Mouse (Mus musculus): Measurements from ENCODE around the gene Ralgps2. TPM values are rescaled to one million over a fixed set of nuclear protein-coding genes. Genes with fewer than 3 reads are reported as not detected.
A peak's percentile ranks its signal among the peaks of the same experiment; 100 is the strongest.

Gene Ralgps2
- polyA plus RNA-seq, 1 experiment = 7.8 TPM

- no peak overlapping the region for H3ac ChIP-seq (ENCODE audit: control insufficient read depth, insufficient read length)
- no peaks in the 10 kb centered on the region for H3K36me3 ChIP-seq (ENCODE audit: control insufficient read depth, insufficient read depth)
- no peaks in the 10 kb centered on the region for H3K27me3 ChIP-seq (ENCODE audit: control insufficient read depth, insufficient read depth, insufficient read length)
- H3K4me3 ChIP-seq = no peak overlapping the region
- H3K79me2 ChIP-seq (ENCODE audit: control insufficient read depth, insufficient read depth) = no peaks in the 10 kb centered on the region
- TF ChIP-seq TCF3 (IDR thresholded peaks at IDR 0.05; ENCODE audit: insufficient read length, low read depth) (no peak), E2F4 (IDR thresholded peaks at IDR 0.05; ENCODE audit: insufficient read depth) (no peak), CEBPB (IDR thresholded peaks at IDR 0.05; ENCODE audit: insufficient read depth, poor library complexity, severe bottlenecking) (no peak), REST (IDR thresholded peaks at IDR 0.05; ENCODE audit: insufficient read depth, insufficient read length) (no peak), MYOD1 (IDR thresholded peaks at IDR 0.05; ENCODE audit: control insufficient read depth in 1 of 3, insufficient read length in 2 of 3, low read depth in 2 of 3) (no peak)
- no peak overlapping the region for H3K4me2 ChIP-seq (ENCODE audit: low read depth)
These were observed 7.2 kb downstream of the Ralgps2 start for GRCm38 (mm10) chr1:156932036-156932774.

GRCm38 (mm10) chr1:156931106-156931870 lies 8.1 kb downstream of the Ralgps2 start:
- Histone ChIP-seq H3K36me3 (ENCODE audit: control insufficient read depth, insufficient read depth) (no peaks in the 10 kb centered on the region), H3ac (ENCODE audit: control insufficient read depth, insufficient read length) (no peak overlapping the region), H3K79me2 (ENCODE audit: control insufficient read depth, insufficient read depth) (no peaks in the 10 kb centered on the region), H3K4me2 (ENCODE audit: low read depth) (no peak overlapping the region), H3K27me3 (ENCODE audit: control insufficient read depth, insufficient read depth, insufficient read length) (no peaks in the 10 kb centered on the region), H3K4me3 (no peak overlapping the region)
- peak in 1 of 3 experiments; percentile 51 for TF ChIP-seq MYOD1 (IDR thresholded peaks at IDR 0.05; ENCODE audit: control insufficient read depth in 1 of 3, insufficient read length in 2 of 3, low read depth in 2 of 3)
- TF ChIP-seq MYOG (IDR thresholded peaks at IDR 0.05; ENCODE audit: control insufficient read depth in 1 of 3, insufficient read depth in 1 of 3, insufficient read length in 2 of 3, low read depth in 2 of 3) = peak in 2 of 3 experiments; percentile 29 to 39
- TF ChIP-seq POLR2AphosphoS2 (IDR thresholded peaks at IDR 0.05; ENCODE audit: insufficient read length, low read depth) = no peak
- no peak for TF ChIP-seq USF1 (IDR thresholded peaks at IDR 0.05; ENCODE audit: low read depth)
- no peak for TF ChIP-seq TCF3 (IDR thresholded peaks at IDR 0.05; ENCODE audit: insufficient read length, low read depth)
- no peak for TF ChIP-seq MAX (IDR thresholded peaks at IDR 0.05; ENCODE audit: low read depth)
- TF ChIP-seq E2F4 (IDR thresholded peaks at IDR 0.05; ENCODE audit: insufficient read depth) = no peak

GRCm38 (mm10) chr1:156930263-156930662 lies 9.2 kb downstream of the Ralgps2 start:
- no peak overlapping the region for H3K4me3 ChIP-seq
- TF ChIP-seq SRF (IDR thresholded peaks at IDR 0.05; ENCODE audit: control insufficient read depth, insufficient read length, low read depth) = no peak
- TF ChIP-seq MYOD1 (IDR thresholded peaks at IDR 0.05; ENCODE audit: control insufficient read depth in 1 of 3, insufficient read length in 2 of 3, low read depth in 2 of 3) = no peak
- TF ChIP-seq POLR2A (IDR thresholded peaks at IDR 0.05; ENCODE audit: insufficient read length, low read depth) = no peak
- no peak for TF ChIP-seq REST (IDR thresholded peaks at IDR 0.05; ENCODE audit: insufficient read depth, insufficient read length)
- no peak for TF ChIP-seq CEBPB (IDR thresholded peaks at IDR 0.05; ENCODE audit: insufficient read depth, poor library complexity, severe bottlenecking)
- no peak for TF ChIP-seq POLR2AphosphoS2 (IDR thresholded peaks at IDR 0.05; ENCODE audit: insufficient read length, low read depth)
- no peak for TF ChIP-seq MYOG (IDR thresholded peaks at IDR 0.05; ENCODE audit: control insufficient read depth in 1 of 3, insufficient read depth in 1 of 3, insufficient read length in 2 of 3, low read depth in 2 of 3)
- no peak for TF ChIP-seq MAX (IDR thresholded peaks at IDR 0.05; ENCODE audit: low read depth)
- TF ChIP-seq E2F4 (IDR thresholded peaks at IDR 0.05; ENCODE audit: insufficient read depth) = no peak
- TF ChIP-seq TCF3 (IDR thresholded peaks at IDR 0.05; ENCODE audit: insufficient read length, low read depth) = no peak
- TF ChIP-seq TCF12 (IDR thresholded peaks at IDR 0.05; ENCODE audit: insufficient read depth, poor library complexity, severe bottlenecking) = no peak
- no peak for TF ChIP-seq USF1 (IDR thresholded peaks at IDR 0.05; ENCODE audit: low read depth)
- H3K27me3 ChIP-seq (ENCODE audit: control insufficient read depth, insufficient read depth, insufficient read length) = no peaks in the 10 kb centered on the region
- H3K36me3 ChIP-seq (ENCODE audit: control insufficient read depth, insufficient read depth) = no peaks in the 10 kb centered on the region
- no peaks in the 10 kb centered on the region for H3K79me2 ChIP-seq (ENCODE audit: control insufficient read depth, insufficient read depth)
- H3K4me2 ChIP-seq (ENCODE audit: low read depth) = no peak overlapping the region
- no peak overlapping the region for H3ac ChIP-seq (ENCODE audit: control insufficient read depth, insufficient read length)

- no peak for TF ChIP-seq E2F4 (IDR thresholded peaks at IDR 0.05; ENCODE audit: insufficient read depth)
- no peak for TF ChIP-seq TCF12 (IDR thresholded peaks at IDR 0.05; ENCODE audit: insufficient read depth, poor library complexity, severe bottlenecking)
- TF ChIP-seq USF1 (IDR thresholded peaks at IDR 0.05; ENCODE audit: low read depth) = no peak
- no peak overlapping the region for H3K4me2 ChIP-seq (ENCODE audit: low read depth)
- no peaks in the 10 kb centered on the region for H3K79me2 ChIP-seq (ENCODE audit: control insufficient read depth, insufficient read depth)
- no peaks in the 10 kb centered on the region for H3K36me3 ChIP-seq (ENCODE audit: control insufficient read depth, insufficient read depth)
- no peak overlapping the region for H3K4me3 ChIP-seq
- H3K27me3 ChIP-seq (ENCODE audit: control insufficient read depth, insufficient read depth, insufficient read length) = no peaks in the 10 kb centered on the region
- H3ac ChIP-seq (ENCODE audit: control insufficient read depth, insufficient read length) = no peak overlapping the region
These were observed 11.2 kb downstream of the Ralgps2 start for GRCm38 (mm10) chr1:156928255-156928654.

GRCm38 (mm10) chr1:156923511-156923910 lies 15.9 kb downstream of the Ralgps2 start:
- Histone ChIP-seq H3K79me2 (ENCODE audit: control insufficient read depth, insufficient read depth) (no peaks in the 10 kb centered on the region), H3K4me2 (ENCODE audit: low read depth) (no peak overlapping the region), H3K36me3 (ENCODE audit: control insufficient read depth, insufficient read depth) (no peaks in the 10 kb centered on the region), H3K4me3 (no peak overlapping the region), H3K27me3 (ENCODE audit: control insufficient read depth, insufficient read depth, insufficient read length) (no peaks in the 10 kb centered on the region), H3ac (ENCODE audit: control insufficient read depth, insufficient read length) (no peak overlapping the region)
- TF ChIP-seq USF1 (IDR thresholded peaks at IDR 0.05; ENCODE audit: low read depth) (no peak), E2F4 (IDR thresholded peaks at IDR 0.05; ENCODE audit: insufficient read depth) (no peak), POLR2AphosphoS2 (IDR thresholded peaks at IDR 0.05; ENCODE audit: insufficient read length, low read depth) (no peak), SRF (IDR thresholded peaks at IDR 0.05; ENCODE audit: control insufficient read depth, insufficient read length, low read depth) (no peak), MAX (IDR thresholded peaks at IDR 0.05; ENCODE audit: low read depth) (no peak), TCF3 (IDR thresholded peaks at IDR 0.05; ENCODE audit: insufficient read length, low read depth) (no peak), REST (IDR thresholded peaks at IDR 0.05; ENCODE audit: insufficient read depth, insufficient read length) (no peak), POLR2A (IDR thresholded peaks at IDR 0.05; ENCODE audit: insufficient read length, low read depth) (no peak), CEBPB (IDR thresholded peaks at IDR 0.05; ENCODE audit: insufficient read depth, poor library complexity, severe bottlenecking) (no peak), MYOD1 (IDR thresholded peaks at IDR 0.05; ENCODE audit: control insufficient read depth in 1 of 3, insufficient read length in 2 of 3, low read depth in 2 of 3) (no peak), MYOG (IDR thresholded peaks at IDR 0.05; ENCODE audit: control insufficient read depth in 1 of 3, insufficient read depth in 1 of 3, insufficient read length in 2 of 3, low read depth in 2 of 3) (no peak), TCF12 (IDR thresholded peaks at IDR 0.05; ENCODE audit: insufficient read depth, poor library complexity, severe bottlenecking) (no peak)
